Mouse (Mus musculus): ENCODE data around the gene Il1rapl1. TPM values are rescaled to one million over a fixed set of nuclear protein-coding genes. Genes with fewer than 3 reads are reported as not detected.

The Il1rapl1 gene
- 0.14 TPM in 1 of 2 replicates, not detected in the other for polyA plus RNA-seq (2016; fragmentation: Nextera tagmentation; extraction: Ambion mirVana)

GRCm38 (mm10) chrX:88115609-88116073 is at the start of gene Il1rapl1:
Il1rapl1 (minus strand) TSS chrX:88115645.
- Histone ChIP-seq H3K9ac (no peak within 1 kb of the TSS), H3K9me3 (replicated peaks) (no peaks in the 10 kb centered on the region), H3K36me3 (no peaks in the 10 kb centered on the region), H3K27ac (no peak within 1 kb of the TSS), H3K4me2 (peak within 1 kb of the TSS; percentile 22; the same call in 1 of the 2 replicates), H3K27me3 (replicated peaks) (0 out of 2 replicates have a peak, but pooled peaks cover 3% of the 10 kb centered on the region), H3K4me3 (no peak within 1 kb of the TSS), H3K4me1 (no peaks in the 10 kb centered on the region)
- WGBS (ENCODE audit: insufficient replicate concordance) = 7% methylated on average over 12 of the region's 12 CpGs
- ATAC-seq = no peak

GRCm38 (mm10) chrX:88158037-88158436 is 42.6 kb upstream of the Il1rapl1 start:
- H3K4me2 ChIP-seq = no peak overlapping the region
- H3K27me3 ChIP-seq (replicated peaks) = no peaks in the 10 kb centered on the region
- no peak overlapping the region for H3K27ac ChIP-seq
- no peak overlapping the region for H3K4me3 ChIP-seq
- ATAC-seq = no peak
- no peaks in the 10 kb centered on the region for H3K4me1 ChIP-seq
- H3K36me3 ChIP-seq = no peaks in the 10 kb centered on the region
- H3K9ac ChIP-seq = no peak overlapping the region
- WGBS (ENCODE audit: insufficient replicate concordance) = 30% methylated on average over 2 of the region's 2 CpGs
- H3K9me3 ChIP-seq (replicated peaks) = no peaks in the 10 kb centered on the region

GRCm38 (mm10) chrX:88125612-88126011 is 10.2 kb upstream of the Il1rapl1 start:
- Histone ChIP-seq H3K27me3 (replicated peaks) (no peaks in the 10 kb centered on the region), H3K4me3 (no peak overlapping the region), H3K9me3 (replicated peaks) (no peaks in the 10 kb centered on the region), H3K27ac (no peak overlapping the region), H3K4me2 (no peak overlapping the region), H3K36me3 (no peaks in the 10 kb centered on the region), H3K4me1 (no peaks in the 10 kb centered on the region), H3K9ac (no peak overlapping the region)
- no peak for ATAC-seq
- WGBS (ENCODE audit: insufficient replicate concordance) = 51% methylated on average over 3 of the region's 3 CpGs

GRCm38 (mm10) chrX:88120070-88120469 is 4.6 kb upstream of the Il1rapl1 start:
- WGBS (ENCODE audit: insufficient replicate concordance) = 67% methylated on average over 3 of the region's 3 CpGs
- no peak overlapping the region for H3K4me3 ChIP-seq
- no peaks in the 10 kb centered on the region for H3K36me3 ChIP-seq
- no peaks in the 10 kb centered on the region for H3K9me3 ChIP-seq (replicated peaks)
- no peak overlapping the region for H3K27ac ChIP-seq
- H3K4me2 ChIP-seq = no peak overlapping the region
- no peaks in the 10 kb centered on the region for H3K4me1 ChIP-seq
- no peaks in the 10 kb centered on the region for H3K27me3 ChIP-seq (replicated peaks)
- no peak for ATAC-seq
- no peak overlapping the region for H3K9ac ChIP-seq

- Histone ChIP-seq H3K4me2 (no peak overlapping the region), H3K4me3 (no peak overlapping the region), H3K27ac (no peak overlapping the region), H3K27me3 (replicated peaks) (0 out of 2 replicates have a peak, but pooled peaks cover 3% of the 10 kb centered on the region), H3K36me3 (no peaks in the 10 kb centered on the region), H3K9ac (no peak overlapping the region), H3K9me3 (replicated peaks) (no peaks in the 10 kb centered on the region), H3K4me1 (no peaks in the 10 kb centered on the region)
- ATAC-seq = no peak
- WGBS (ENCODE audit: insufficient replicate concordance) = 37% methylated on average over 3 of the region's 3 CpGs
Observed at GRCm38 (mm10) chrX:88117858-88118257, 2.4 kb upstream of the Il1rapl1 start.

- no peak overlapping the region for H3K9ac ChIP-seq
- no peaks in the 10 kb centered on the region for H3K4me1 ChIP-seq
- no peak overlapping the region for H3K4me2 ChIP-seq
- WGBS (ENCODE audit: insufficient replicate concordance) = 6% methylated on average over 3 of the region's 3 CpGs
- H3K36me3 ChIP-seq = no peaks in the 10 kb centered on the region
- H3K9me3 ChIP-seq (replicated peaks) = no peaks in the 10 kb centered on the region
- ATAC-seq = no peak
- H3K27ac ChIP-seq = no peak overlapping the region
- 0 out of 2 replicates have a peak, but pooled peaks cover 3% of the 10 kb centered on the region for H3K27me3 ChIP-seq (replicated peaks)
- no peak overlapping the region for H3K4me3 ChIP-seq
Observed at GRCm38 (mm10) chrX:88116326-88116725, 881 bp upstream of the Il1rapl1 start.

GRCm38 (mm10) chrX:88113561-88113960 is 1.9 kb downstream of the Il1rapl1 start:
- H3K36me3 ChIP-seq = no peaks in the 10 kb centered on the region
- H3K4me2 ChIP-seq = no peak overlapping the region
- H3K4me1 ChIP-seq = no peaks in the 10 kb centered on the region
- no peak for ATAC-seq
- H3K27me3 ChIP-seq (replicated peaks) = 0 out of 2 replicates have a peak, but pooled peaks cover 3% of the 10 kb centered on the region
- no peak overlapping the region for H3K4me3 ChIP-seq
- H3K9ac ChIP-seq = no peak overlapping the region
- no peaks in the 10 kb centered on the region for H3K9me3 ChIP-seq (replicated peaks)
- H3K27ac ChIP-seq = no peak overlapping the region
- 57% methylated on average over 6 of the region's 6 CpGs for WGBS (ENCODE audit: insufficient replicate concordance)

GRCm38 (mm10) chrX:88112254-88112653 is 3.2 kb downstream of the Il1rapl1 start:
- Histone ChIP-seq H3K27ac (no peak overlapping the region), H3K4me3 (no peak overlapping the region), H3K9ac (no peak overlapping the region), H3K4me1 (no peaks in the 10 kb centered on the region), H3K27me3 (replicated peaks) (0 out of 2 replicates have a peak, but pooled peaks cover 3% of the 10 kb centered on the region), H3K9me3 (replicated peaks) (no peaks in the 10 kb centered on the region), H3K36me3 (no peaks in the 10 kb centered on the region), H3K4me2 (no peak overlapping the region)
- WGBS (ENCODE audit: insufficient replicate concordance) = 26% methylated on average over 2 of the region's 2 CpGs
- no peak for ATAC-seq

- Histone ChIP-seq H3K36me3 (no peaks in the 10 kb centered on the region), H3K4me1 (no peaks in the 10 kb centered on the region), H3K27me3 (replicated peaks) (0 out of 2 replicates have a peak, but pooled peaks cover 2% of the 10 kb centered on the region), H3K9ac (no peak overlapping the region), H3K9me3 (replicated peaks) (no peaks in the 10 kb centered on the region), H3K4me2 (no peak overlapping the region), H3K27ac (no peak overlapping the region), H3K4me3 (no peak overlapping the region)
- no peak for ATAC-seq
- WGBS (ENCODE audit: insufficient replicate concordance) = 62% methylated on average over 2 of the region's 2 CpGs
Observed at GRCm38 (mm10) chrX:88109733-88110132, 5.7 kb downstream of the Il1rapl1 start.

GRCm38 (mm10) chrX:88093936-88094569 is 21.4 kb downstream of the Il1rapl1 start:
- H3K4me3 ChIP-seq = no peak overlapping the region
- H3K4me2 ChIP-seq = no peak overlapping the region
- no peak overlapping the region for H3K27ac ChIP-seq
- H3K9ac ChIP-seq = no peak overlapping the region
- no peaks in the 10 kb centered on the region for H3K27me3 ChIP-seq (replicated peaks)
- H3K36me3 ChIP-seq = no peaks in the 10 kb centered on the region
- no peak for ATAC-seq
- no peaks in the 10 kb centered on the region for H3K9me3 ChIP-seq (replicated peaks)
- H3K4me1 ChIP-seq = no peaks in the 10 kb centered on the region

- Histone ChIP-seq H3K4me1 (no peaks in the 10 kb centered on the region), H3K36me3 (no peaks in the 10 kb centered on the region), H3K9me3 (replicated peaks) (no peaks in the 10 kb centered on the region), H3K4me2 (no peak overlapping the region), H3K4me3 (no peak overlapping the region), H3K27me3 (replicated peaks) (no peaks in the 10 kb centered on the region), H3K9ac (no peak overlapping the region), H3K27ac (no peak overlapping the region)
- no peak for ATAC-seq
- 55% methylated on average over 2 of the region's 2 CpGs for WGBS (ENCODE audit: insufficient replicate concordance)
Observed at GRCm38 (mm10) chrX:88089873-88090272, 25.6 kb downstream of the Il1rapl1 start.

GRCm38 (mm10) chrX:88072741-88073419 is 42.6 kb downstream of the Il1rapl1 start:
- 40% methylated on average over 7 of the region's 7 CpGs for WGBS (ENCODE audit: insufficient replicate concordance)
- H3K4me1 ChIP-seq = no peaks in the 10 kb centered on the region
- ATAC-seq = no peak

More at GRCm38 (mm10) chrX:88072741-88073419, 42.6 kb downstream of the Il1rapl1 start:
- Histone ChIP-seq H3K27me3 (replicated peaks) (no peaks in the 10 kb centered on the region), H3K9ac (no peak overlapping the region), H3K4me3 (no peak overlapping the region), H3K4me2 (no peak overlapping the region), H3K27ac (no peak overlapping the region), H3K9me3 (replicated peaks) (no peaks in the 10 kb centered on the region), H3K36me3 (no peaks in the 10 kb centered on the region)
